Mouse (Mus musculus): ENCODE results near the gene Ntsr1. TPM values are rescaled to one million over a fixed set of nuclear protein-coding genes. Genes with fewer than 3 reads are reported as not detected.

Gene Ntsr1
- total and polyA plus RNA-seq, 2 experiments from 2014 or later: 0.40 to 1.1 TPM

DNA sequence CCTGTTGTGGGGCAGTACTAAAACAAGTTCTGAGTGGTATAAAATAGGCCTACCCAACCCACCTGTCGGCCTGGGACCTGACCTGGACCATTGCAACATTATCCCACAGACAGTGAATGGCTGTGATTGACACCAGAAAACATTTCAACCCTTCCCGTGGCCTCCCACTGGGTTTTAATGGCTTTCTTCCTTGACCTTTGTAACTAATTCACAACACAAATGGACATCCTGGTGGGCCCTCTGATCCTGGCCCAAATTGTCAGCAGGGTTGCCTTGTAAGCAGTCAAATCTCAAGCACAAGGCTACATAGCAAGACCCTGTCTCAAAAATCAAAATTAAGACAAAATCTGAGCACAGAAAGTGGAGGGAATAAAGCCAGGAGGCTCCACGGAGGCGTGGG, 14.1 kb downstream of the Ntsr1 start:
- no peak for DNase-seq (ENCODE audit: low spot score)
- no peaks in the 10 kb centered on the region for H3K9me3 ChIP-seq (replicated peaks; ENCODE audit: control insufficient read depth, low read length)
- H3K27me3 ChIP-seq (ENCODE audit: control insufficient read depth, insufficient read depth, low read length): no peaks in the 10 kb centered on the region
- no peak for ATAC-seq (ENCODE audit: insufficient read depth, low read depth)
- H3K4me3 ChIP-seq (ENCODE audit: low read depth, low read length): no peak overlapping the region
- no peak overlapping the region for H3K4me2 ChIP-seq (ENCODE audit: low read depth, low read length)
- WGBS: 69% methylated on average over 4 of the region's 4 CpGs
- TF ChIP-seq CTCF (IDR thresholded peaks at IDR 0.05; ENCODE audit: low read depth): no peak
- no peak for TF ChIP-seq EP300 (IDR thresholded peaks at IDR 0.05; ENCODE audit: low read depth)
- no peak overlapping the region for H3K27ac ChIP-seq (ENCODE audit: low read depth)
- no peak overlapping the region for H3K9ac ChIP-seq (replicated peaks; ENCODE audit: low read depth, low read length)
- H3K36me3 ChIP-seq (replicated peaks; ENCODE audit: control insufficient read depth, insufficient read depth, low read length): no peaks in the 10 kb centered on the region
- peaks cover 6% of the 10 kb centered on the region; the same call in 1 of the 2 replicates for H3K4me1 ChIP-seq (ENCODE audit: control insufficient read depth, insufficient read depth)

- WGBS: 62% methylated on average over 5 of the region's 5 CpGs
These were observed 21.9 kb downstream of the Ntsr1 start for GRCm38 (mm10) chr2:180521437-180522221.

GRCm38 (mm10) chr2:180522825-180523224, 23.0 kb downstream of the Ntsr1 start:
- H3K9ac ChIP-seq (replicated peaks; ENCODE audit: low read depth, low read length): no peak overlapping the region
- peaks cover 33% of the 10 kb centered on the region for H3K27me3 ChIP-seq (ENCODE audit: control insufficient read depth, insufficient read depth, low read length)
- WGBS: 53% methylated on average over 4 of the region's 4 CpGs
- H3K4me3 ChIP-seq (ENCODE audit: low read depth, low read length): no peak overlapping the region
- no peak overlapping the region for H3K27ac ChIP-seq (ENCODE audit: low read depth)
- ATAC-seq (ENCODE audit: insufficient read depth, low read depth): no peak
- no peaks in the 10 kb centered on the region for H3K4me1 ChIP-seq (ENCODE audit: control insufficient read depth, insufficient read depth)
- no peaks in the 10 kb centered on the region for H3K9me3 ChIP-seq (replicated peaks; ENCODE audit: control insufficient read depth, low read length)
- TF ChIP-seq EP300 (IDR thresholded peaks at IDR 0.05; ENCODE audit: low read depth): no peak
- no peak for TF ChIP-seq CTCF (IDR thresholded peaks at IDR 0.05; ENCODE audit: low read depth)
- H3K4me2 ChIP-seq (ENCODE audit: low read depth, low read length): no peak overlapping the region
- H3K36me3 ChIP-seq (replicated peaks; ENCODE audit: control insufficient read depth, insufficient read depth, low read length): no peaks in the 10 kb centered on the region
- no peak for DNase-seq (ENCODE audit: low spot score)

More at GRCm38 (mm10) chr2:180521437-180522221, 21.9 kb downstream of the Ntsr1 start:
- Histone ChIP-seq H3K9ac (replicated peaks; ENCODE audit: low read depth, low read length) (no peak overlapping the region), H3K27ac (ENCODE audit: low read depth) (no peak overlapping the region), H3K36me3 (replicated peaks; ENCODE audit: control insufficient read depth, insufficient read depth, low read length) (no peaks in the 10 kb centered on the region), H3K4me2 (ENCODE audit: low read depth, low read length) (no peak overlapping the region), H3K4me1 (ENCODE audit: control insufficient read depth, insufficient read depth) (no peaks in the 10 kb centered on the region), H3K27me3 (ENCODE audit: control insufficient read depth, insufficient read depth, low read length) (peaks cover 21% of the 10 kb centered on the region), H3K9me3 (replicated peaks; ENCODE audit: control insufficient read depth, low read length) (no peaks in the 10 kb centered on the region), H3K4me3 (ENCODE audit: low read depth, low read length) (no peak overlapping the region)
- no peak for TF ChIP-seq EP300 (IDR thresholded peaks at IDR 0.05; ENCODE audit: low read depth)
- no peak for TF ChIP-seq CTCF (IDR thresholded peaks at IDR 0.05; ENCODE audit: low read depth)
- no peak for ATAC-seq (ENCODE audit: insufficient read depth, low read depth)
- DNase-seq (ENCODE audit: low spot score): no peak

DNA sequence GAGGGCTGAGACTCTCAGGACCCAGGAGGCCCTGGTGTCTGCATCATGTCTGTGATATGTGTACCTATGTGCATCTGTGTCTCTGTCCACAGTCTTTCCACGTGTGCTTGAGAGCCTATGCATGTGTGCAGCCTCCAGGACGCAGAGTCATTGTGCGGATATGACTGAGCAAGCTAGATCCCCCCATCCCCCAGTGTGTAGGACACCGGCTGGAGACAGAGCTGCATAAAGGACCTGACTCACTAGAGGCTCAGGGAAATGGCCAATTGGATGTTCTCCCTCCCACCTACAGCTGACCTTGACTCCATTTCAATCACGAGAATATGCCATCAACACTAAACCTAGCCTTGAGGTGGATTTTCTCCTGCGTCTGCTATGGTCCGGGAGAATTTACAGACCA, 27.7 kb downstream of the Ntsr1 start:
- DNase-seq (ENCODE audit: low spot score): no peak
- no peaks in the 10 kb centered on the region for H3K4me1 ChIP-seq (ENCODE audit: control insufficient read depth, insufficient read depth)
- peaks cover 40% of the 10 kb centered on the region for H3K27me3 ChIP-seq (ENCODE audit: control insufficient read depth, insufficient read depth, low read length)
- no peak overlapping the region for H3K27ac ChIP-seq (ENCODE audit: low read depth)
- no peak overlapping the region for H3K4me3 ChIP-seq (ENCODE audit: low read depth, low read length)
- no peaks in the 10 kb centered on the region for H3K9me3 ChIP-seq (replicated peaks; ENCODE audit: control insufficient read depth, low read length)
- 47% methylated on average over 7 of the region's 7 CpGs for WGBS
- no peak for ATAC-seq (ENCODE audit: insufficient read depth, low read depth)
- no peak for TF ChIP-seq CTCF (IDR thresholded peaks at IDR 0.05; ENCODE audit: low read depth)
- TF ChIP-seq EP300 (IDR thresholded peaks at IDR 0.05; ENCODE audit: low read depth): no peak
- no peak overlapping the region for H3K4me2 ChIP-seq (ENCODE audit: low read depth, low read length)
- H3K36me3 ChIP-seq (replicated peaks; ENCODE audit: control insufficient read depth, insufficient read depth, low read length): no peaks in the 10 kb centered on the region
- no peak overlapping the region for H3K9ac ChIP-seq (replicated peaks; ENCODE audit: low read depth, low read length)

- peaks cover 40% of the 10 kb centered on the region for H3K27me3 ChIP-seq (ENCODE audit: control insufficient read depth, insufficient read depth, low read length)
- no peak overlapping the region for H3K4me2 ChIP-seq (ENCODE audit: low read depth, low read length)
- H3K36me3 ChIP-seq (replicated peaks; ENCODE audit: control insufficient read depth, insufficient read depth, low read length): no peaks in the 10 kb centered on the region
- no peak for ATAC-seq (ENCODE audit: insufficient read depth, low read depth)
- no peaks in the 10 kb centered on the region for H3K9me3 ChIP-seq (replicated peaks; ENCODE audit: control insufficient read depth, low read length)
- no peak overlapping the region for H3K4me3 ChIP-seq (ENCODE audit: low read depth, low read length)
- H3K27ac ChIP-seq (ENCODE audit: low read depth): no peak overlapping the region
- H3K4me1 ChIP-seq (ENCODE audit: control insufficient read depth, insufficient read depth): no peaks in the 10 kb centered on the region
- TF ChIP-seq CTCF (IDR thresholded peaks at IDR 0.05; ENCODE audit: low read depth) (no peak), EP300 (IDR thresholded peaks at IDR 0.05; ENCODE audit: low read depth) (no peak)
- DNase-seq (ENCODE audit: low spot score): no peak
- 10% methylated on average over 8 of the region's 8 CpGs for WGBS
- no peak overlapping the region for H3K9ac ChIP-seq (replicated peaks; ENCODE audit: low read depth, low read length)
These were observed 28.1 kb downstream of the Ntsr1 start for GRCm38 (mm10) chr2:180527883-180528282.

DNA sequence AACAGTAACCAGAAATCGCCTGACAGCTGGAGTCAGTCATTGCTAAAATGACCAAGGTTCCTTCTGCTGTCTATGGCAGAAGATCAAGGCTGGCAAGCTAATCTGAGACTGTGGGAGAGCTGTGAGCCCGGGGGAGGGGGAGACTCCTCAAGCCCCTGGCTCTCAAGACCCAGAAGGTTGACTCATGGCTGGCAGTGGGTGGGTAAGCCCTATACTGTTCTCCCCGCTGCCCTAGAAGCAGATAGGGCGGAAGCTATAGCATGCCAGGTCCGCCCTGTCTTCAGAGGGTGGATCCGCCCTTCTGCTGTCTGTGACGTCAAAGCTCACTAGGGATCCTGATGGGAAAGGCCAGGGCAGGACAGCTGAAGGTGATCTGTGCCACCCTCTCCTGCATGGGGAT, 30.4 kb downstream of the Ntsr1 start:
- H3K4me2 ChIP-seq (ENCODE audit: low read depth, low read length): no peak overlapping the region
- no peaks in the 10 kb centered on the region for H3K4me1 ChIP-seq (ENCODE audit: control insufficient read depth, insufficient read depth)
- DNase-seq (ENCODE audit: low spot score): no peak
- no peaks in the 10 kb centered on the region for H3K36me3 ChIP-seq (replicated peaks; ENCODE audit: control insufficient read depth, insufficient read depth, low read length)
- H3K9me3 ChIP-seq (replicated peaks; ENCODE audit: control insufficient read depth, low read length): no peaks in the 10 kb centered on the region
- H3K27ac ChIP-seq (ENCODE audit: low read depth): no peak overlapping the region
- H3K9ac ChIP-seq (replicated peaks; ENCODE audit: low read depth, low read length): no peak overlapping the region
- WGBS: 18% methylated on average over 7 of the region's 7 CpGs
- no peak for TF ChIP-seq EP300 (IDR thresholded peaks at IDR 0.05; ENCODE audit: low read depth)
- no peak for TF ChIP-seq CTCF (IDR thresholded peaks at IDR 0.05; ENCODE audit: low read depth)
- ATAC-seq (ENCODE audit: insufficient read depth, low read depth): no peak
- no peak overlapping the region for H3K4me3 ChIP-seq (ENCODE audit: low read depth, low read length)
- peaks cover 38% of the 10 kb centered on the region for H3K27me3 ChIP-seq (ENCODE audit: control insufficient read depth, insufficient read depth, low read length)

All from heart, postnatal 0 days (tissue).